Mouse (Mus musculus) spleen, postnatal 4 days (tissue): ENCODE measurements around the gene Abca7.

Source experiments
- DNase-seq, 2 experiments: peaks; one replicate each; pipeline ENCODE4 v3.0.0; 2022; ENCODE audit warnings: low spot score in 2 of 2

Gene Abca7

DNA sequence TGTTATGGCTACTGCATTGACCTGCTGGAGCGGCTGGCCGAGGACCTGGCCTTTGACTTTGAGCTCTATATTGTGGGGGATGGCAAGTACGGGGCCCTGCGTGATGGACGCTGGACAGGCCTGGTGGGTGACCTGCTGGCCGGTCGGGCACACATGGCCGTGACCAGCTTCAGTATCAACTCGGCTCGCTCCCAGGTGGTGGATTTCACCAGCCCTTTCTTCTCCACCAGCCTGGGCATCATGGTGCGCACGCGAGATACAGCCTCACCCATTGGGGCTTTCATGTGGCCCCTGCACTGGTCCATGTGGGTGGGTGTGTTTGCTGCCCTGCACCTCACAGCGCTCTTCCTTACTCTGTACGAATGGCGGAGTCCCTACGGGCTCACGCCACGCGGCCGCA, 22.2 kb upstream of the Abca7 start:
- DNase-seq = no peak

GRCm38 (mm10) chr10:79974668-79975067, 21.6 kb upstream of the Abca7 start:
- no peak for DNase-seq

DNA sequence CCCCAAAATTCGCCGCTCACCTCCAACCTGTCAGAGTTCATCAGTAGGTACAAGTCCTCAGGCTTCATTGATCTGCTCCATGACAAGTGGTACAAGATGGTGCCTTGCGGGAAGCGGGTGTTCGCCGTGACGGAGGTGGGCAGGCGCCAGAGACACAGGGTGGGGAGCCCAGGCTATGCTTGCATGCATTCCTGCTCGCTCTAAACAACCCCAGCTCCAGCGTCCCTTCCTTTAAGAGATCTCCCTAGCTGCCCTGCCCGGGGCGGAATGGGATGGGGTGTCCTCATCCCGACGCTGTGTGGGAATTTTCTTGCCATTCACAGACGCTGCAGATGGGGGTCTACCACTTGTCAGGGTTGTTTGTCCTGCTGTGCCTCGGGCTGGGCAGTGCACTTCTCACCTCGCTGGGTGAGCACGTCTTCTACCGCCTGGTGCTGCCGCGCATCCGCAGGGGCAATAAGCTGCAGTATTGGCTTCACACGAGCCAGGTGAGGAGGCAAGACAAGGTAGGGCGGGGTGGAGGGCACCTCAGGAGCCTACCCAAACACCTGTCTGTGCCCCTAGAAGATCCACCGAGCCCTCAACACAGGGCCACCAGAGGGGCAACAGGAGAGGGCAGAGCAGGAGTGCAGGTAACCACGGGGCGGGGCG, 20.1 kb upstream of the Abca7 start:
- DNase-seq = no peak

DNA sequence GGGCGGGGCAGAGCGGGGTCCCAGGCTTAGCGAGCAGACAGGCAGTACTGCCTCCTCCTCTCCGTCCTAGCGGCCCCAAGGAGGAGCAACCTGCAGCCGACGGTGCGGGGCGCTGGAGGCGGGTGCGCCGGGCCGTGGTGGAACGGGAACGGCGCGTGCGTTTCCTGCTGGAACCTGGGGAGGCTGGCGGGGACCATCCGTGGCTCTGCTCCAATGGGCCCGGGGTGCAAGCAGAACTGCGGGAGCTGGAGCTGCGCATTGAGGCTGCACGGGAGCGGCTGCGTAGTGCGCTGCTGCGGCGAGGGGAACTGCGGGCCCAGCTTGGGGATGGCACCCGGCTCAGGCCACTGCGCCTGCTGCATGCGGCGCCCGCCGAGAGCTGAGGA, 19.6 kb upstream of the Abca7 start:
- DNase-seq = peak in 1 of 2 experiments; percentile 64

DNA sequence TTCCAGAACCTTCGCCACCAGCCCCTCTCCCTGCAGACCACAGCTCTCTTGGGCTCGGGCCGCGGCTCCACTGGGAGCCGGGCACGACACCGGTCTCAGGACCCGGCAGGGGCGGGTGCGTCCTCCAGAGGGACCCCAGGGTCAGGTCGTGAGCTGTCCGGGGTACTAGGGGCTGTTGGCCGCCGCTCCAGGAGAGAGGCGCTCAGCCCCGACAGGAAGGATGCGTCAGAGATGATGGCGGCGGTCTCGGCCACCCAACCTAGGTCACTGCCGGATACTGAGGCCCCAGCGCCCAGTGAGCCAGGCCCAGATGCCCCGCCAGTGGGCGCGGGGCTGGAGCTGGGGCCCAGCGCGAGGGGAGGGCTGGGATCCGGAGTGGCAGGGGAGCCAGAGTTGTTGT, 19.0 kb upstream of the Abca7 start:
- DNase-seq = no peak

DNA sequence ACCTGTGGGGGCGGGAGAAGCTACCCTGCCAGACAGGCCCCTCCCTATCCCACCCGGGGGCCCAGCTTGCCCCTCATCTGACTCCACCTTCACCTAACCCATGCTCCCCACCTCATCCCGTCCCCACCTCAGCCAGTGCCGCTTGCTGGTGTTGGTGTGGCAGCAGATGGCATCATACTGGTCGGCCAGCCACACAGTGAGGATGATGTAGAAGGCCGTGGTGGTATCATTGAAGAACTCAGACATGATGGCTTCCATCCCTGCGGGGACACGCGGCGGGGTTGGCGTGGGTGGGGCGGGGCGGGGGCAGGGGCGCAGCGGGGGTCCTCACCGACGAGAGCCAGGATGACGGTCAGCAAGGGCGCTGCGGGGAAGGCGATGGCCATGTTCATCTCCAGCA, 18.2 kb upstream of the Abca7 start:
- no peak for DNase-seq

DNA sequence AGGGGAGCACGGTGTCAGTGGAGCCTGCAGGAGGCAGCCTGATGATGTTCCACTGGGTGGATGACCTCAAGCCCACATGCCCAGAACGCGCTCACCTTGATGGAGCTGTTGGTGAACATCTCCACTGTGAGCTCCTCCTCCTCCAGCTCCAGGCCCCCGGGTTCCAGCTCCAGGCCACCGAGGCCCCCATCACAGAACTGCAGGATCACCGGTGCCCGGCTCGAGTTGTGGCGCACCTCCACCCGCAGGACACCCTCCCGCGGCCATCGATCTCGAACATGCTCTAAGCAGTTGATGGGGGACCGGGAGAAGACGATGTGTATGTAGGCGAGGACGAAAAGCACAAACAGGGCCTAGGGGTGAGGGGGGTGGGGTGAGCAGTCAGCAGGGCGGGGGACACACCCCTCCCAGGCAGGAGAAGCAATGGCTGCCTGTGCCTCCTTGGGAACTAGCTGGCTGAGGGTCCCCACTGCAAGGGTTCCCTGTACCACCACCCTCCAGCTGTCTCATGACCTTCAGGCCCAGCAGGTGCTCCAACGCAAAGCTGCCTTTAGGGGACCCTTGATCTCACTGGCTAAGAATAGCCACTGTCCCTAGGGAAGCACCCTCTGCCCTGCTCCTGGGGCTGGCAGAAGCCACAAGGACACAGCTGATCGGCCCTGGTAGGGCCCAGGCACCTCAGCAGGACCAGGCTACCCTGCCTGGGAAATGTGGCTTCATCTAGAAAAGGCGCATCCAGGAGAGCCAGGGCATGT, 16.7 kb upstream of the Abca7 start:
- DNase-seq = no peak

GRCm38 (mm10) chr10:79983205-79983604, 13.1 kb upstream of the Abca7 start:
- no peak for DNase-seq

DNA sequence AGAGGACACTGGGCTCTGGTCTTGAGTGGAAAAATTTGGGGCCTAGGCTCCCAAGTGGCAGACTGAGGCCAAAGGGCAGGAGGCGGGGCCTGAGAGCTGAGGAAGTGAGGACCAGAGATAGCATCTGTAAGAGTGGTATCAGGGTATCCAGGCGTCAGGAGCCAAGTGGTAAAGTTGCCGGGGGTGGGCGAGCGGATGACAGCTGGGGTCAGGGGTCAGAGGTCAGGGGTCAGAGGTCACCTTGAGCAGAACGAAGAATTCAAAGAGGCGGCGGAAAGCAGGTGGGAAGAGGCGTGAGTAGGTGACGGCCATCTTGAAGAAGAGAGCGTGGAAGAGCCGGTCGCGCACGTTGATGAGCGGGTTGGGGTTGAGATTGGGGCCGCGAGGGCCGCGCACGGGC, 12.6 kb upstream of the Abca7 start:
- DNase-seq = peak; percentile 68 to 84

DNA sequence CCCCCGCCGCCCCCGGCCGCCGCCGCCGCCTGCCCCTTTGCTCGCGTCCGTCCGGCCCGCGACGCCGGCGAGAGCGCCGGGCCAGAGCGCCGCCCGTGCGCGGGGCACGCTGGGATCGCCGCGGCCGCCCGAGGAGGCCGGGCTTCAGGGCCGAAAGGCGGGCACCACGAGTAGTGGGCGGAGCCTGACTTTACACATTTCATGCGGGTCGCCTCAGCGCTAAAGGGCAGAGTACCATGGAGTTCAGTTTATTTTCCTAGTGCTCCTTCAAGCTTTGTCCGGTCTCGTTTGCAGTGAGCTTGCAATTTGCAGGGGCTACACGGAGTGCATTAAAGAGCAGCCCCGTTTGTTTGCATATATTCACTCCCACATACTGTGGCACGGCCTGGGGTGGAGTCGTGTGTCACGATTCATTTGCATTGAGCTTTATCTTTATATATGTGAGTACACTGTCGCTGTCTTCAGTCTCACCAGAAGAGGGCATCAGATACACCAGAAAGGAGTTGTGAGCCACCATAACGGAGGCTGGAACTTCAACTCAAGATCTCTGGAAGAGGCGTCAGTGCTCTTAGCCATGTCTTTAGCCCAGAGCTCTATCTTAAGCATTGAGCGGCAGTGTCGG, 12.0 kb upstream of the Abca7 start, which contains the start of gene Tmem259:
Gene Tmem259, minus strand, starts transcription at position 136 of the 622 bp plus-strand sequence.
- peak; percentile 88 to 92 for DNase-seq

GRCm38 (mm10) chr10:79984871-79985270, 11.4 kb upstream of the Abca7 start:
- DNase-seq = peak; percentile 93 to 96

DNA sequence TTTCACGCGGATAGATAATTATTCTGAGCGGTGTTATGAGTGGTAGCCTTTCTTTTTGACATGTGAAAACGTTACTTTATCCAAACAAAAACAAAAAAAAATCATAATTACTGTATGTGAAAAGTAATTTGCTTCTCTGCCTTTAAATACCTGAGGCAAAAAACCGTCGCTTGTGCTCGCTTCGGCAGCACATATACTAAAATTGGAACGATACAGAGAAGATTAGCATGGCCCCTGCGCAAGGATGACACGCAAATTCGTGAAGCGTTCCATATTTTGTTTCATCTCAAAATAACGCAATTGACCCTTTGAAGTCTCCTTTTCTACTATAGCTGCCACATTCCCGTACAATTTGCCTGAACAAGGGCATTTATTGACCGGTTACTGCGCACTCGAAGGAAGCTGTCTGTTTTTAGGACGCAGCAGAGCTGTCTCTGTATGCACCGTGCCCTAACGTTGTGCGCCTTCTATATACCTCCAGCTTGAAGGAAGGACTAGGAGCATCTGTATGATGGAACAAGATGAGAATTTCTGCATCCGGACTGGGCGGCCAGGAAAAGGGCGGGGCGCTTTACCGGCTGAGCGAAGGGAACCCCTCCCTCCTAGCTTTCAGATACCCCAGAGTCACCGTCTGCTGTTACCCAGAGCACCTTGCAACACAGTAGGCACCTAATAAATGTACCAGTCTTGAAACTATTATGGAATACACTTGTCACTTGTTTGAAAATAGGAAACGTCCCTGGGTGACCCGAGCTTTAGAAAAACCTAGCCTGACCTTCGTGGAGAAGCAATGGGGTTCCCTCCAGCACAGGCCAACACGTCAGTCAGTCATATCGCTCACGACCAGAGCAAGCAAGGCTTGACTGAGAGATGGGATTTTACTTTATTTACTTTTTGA, 10.7 kb upstream of the Abca7 start:
- peak; percentile 80 to 87 for DNase-seq

DNA sequence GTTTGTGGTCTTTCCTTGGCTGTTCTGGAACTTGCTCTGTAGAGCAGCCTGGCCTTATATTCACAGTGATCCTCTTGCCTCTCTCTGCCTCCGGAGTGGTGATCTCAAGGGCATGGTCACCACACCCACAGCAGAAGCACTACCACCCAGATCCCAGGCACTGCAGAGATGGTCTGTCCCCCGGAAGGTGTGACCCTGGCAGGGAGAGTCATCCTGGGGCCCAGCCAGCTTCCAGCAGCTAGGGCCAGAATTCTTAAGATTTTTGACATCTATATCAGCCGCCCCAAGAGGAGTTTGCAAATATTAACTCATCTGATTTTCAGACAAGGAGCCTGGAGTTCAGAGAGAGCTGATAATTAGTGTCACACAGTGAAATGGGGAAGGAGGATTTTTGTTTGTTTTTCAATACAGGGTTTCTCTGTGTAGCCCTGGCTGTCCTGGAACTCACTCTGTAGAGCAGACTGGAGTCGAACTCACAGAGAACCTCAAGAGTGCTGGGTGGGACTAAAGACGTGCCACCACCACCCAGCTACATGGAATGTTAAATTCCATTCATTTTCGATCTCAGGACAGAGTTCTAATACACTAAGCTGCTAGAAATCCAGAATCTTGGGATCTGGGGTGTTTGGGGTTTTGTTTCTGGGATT, 9.9 kb upstream of the Abca7 start:
- DNase-seq = peak; percentile 53 to 79

DNA sequence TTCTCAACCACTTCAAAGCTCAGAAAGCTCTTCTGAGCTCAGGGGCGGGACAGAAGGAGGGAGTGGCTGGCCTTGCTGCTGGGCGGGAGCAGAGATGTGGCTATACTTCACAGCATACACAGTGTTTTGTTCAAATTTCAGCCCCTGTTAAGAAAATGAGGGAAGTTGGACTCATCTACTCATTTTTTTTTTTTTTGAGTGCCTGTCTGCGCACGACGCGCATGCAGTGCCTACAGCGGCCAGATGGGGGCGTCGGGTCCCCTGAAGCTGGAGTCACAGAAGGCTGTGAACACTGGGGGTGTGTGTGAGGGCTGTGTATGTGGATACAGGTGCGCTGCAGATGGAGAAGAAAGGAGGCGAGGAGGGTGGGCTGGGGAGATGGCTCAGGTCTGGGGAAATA, 9.3 kb upstream of the Abca7 start:
- DNase-seq = peak; percentile 92 to 98

DNA sequence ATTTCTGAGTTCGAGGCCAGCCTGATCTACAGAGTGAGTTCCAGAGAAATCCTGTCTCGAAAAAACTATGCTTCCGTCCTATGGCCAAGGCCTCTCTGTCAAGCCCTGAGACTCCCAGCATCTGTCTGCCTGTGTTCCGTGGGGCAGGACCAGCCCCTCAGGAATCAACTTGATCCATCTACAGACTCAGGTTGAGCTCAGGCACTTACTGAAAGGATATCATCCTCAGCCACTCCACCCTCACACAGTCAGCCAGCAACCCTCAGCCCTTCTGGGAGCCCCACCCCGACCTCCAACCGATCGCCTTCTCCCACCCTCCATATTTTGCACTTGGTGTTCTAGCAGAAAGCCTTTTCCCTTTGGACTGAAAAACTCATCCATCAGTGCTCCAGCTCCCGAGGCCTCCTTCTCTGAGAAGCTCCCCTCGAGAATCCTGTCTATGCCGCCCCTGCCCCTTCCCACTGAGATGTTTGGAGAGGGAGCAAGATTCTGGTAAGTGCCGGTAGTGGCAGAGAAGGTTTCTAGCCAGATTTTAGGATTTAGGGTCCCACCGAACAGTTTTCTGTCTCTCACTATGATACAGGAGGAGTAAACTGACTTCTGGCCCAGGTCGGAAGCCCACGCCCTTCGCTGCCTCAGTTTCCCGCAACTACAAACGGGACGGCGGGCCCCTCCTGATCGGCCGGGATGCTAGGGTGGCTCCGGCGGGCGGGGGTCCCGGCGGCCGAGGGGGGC, 8.4 kb upstream of the Abca7 start:
- DNase-seq = no peak

- DNase-seq = peak; percentile 65 to 85
Observed at GRCm38 (mm10) chr10:79988506-79989271, 7.6 kb upstream of the Abca7 start, which contains the start of gene Cnn2. Gene Cnn2 (plus strand): TSS chr10:79988584.

DNA sequence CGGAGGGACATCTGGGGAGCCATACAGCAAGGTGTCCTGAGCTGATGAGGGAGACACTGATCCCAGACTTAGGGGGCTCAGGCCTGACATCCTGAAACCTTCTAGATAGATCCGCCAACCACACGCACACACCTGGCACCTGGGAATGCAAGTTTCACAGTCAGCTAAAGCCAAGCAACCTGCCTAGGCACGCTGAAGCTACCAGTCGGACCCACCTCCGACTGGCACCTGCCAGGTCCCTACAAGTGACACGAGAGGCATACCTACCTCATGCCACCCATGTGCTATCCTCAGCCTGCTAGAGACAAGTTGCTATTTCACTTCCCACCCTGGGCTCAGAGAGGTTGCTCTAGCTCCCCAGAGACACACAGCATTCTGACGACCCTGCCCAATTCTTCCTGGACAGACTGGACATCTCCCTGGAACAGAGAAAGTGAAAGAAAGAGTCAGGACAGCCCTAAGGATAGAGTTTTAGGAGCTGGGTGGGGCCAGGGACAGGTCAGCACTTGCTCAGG, 7.0 kb upstream of the Abca7 start:
- no peak for DNase-seq

GRCm38 (mm10) chr10:79989870-79990269, 6.4 kb upstream of the Abca7 start:
- DNase-seq = no peak

DNA sequence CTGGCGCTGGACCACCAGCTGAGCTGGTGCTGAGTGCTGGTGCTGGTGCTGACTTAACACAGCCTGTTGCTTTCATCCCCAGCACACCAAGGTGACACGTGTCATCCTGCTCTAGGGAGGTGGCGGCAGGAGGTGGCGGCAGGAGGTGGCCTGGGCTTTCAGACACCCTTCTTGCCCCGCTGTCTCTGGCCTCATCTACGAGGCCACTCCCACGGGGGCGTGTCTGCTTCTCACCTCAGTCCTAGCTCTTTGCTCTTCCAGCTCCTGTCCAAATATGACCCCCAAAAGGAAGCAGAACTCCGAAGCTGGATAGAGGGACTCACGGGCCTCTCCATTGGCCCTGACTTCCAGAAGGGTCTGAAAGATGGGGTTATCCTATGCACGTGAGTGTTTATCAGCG, 5.2 kb upstream of the Abca7 start:
- no peak for DNase-seq

DNA sequence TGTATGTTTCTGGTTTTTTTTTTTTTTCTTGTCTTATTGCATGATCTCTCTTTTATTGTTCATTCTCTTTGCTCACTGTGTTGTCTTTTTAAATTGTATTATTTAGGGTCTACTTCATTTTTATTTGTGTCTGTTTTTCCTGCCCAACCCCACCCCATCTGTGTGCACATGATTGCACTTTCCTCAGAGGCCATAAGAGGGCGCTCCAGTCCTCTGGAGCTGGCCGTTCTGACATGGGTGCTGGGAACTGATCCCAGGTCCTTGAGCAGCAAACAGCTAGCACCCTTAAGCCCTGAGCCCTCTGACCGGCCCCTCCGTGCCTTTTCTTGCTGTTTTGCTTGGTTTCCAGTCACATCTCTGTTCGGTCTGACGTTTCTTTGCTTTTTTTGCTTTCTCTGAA, 4.7 kb upstream of the Abca7 start:
- no peak for DNase-seq
